Mouse (Mus musculus) left cerebral cortex, adult 2 months (tissue): ENCODE measurements at regions not wholly inside any gene's neighbourhood (a gene's known extent, or its start where the extent isn't known, plus 50 kb on each side); places are given as distances from the start of the nearest gene placed in this dataset.

ENCODE experiments used
- DNase-seq, 2 experiments: peaks; one replicate each; pipeline ENCODE4 v3.0.0; 2021 to 2022; ENCODE audit warnings: low spot score in 2 of 2, mixed read lengths in 1 of 2; ENCODE audit errors: extremely low spot score in 1 of 2
- H3K27ac ChIP-seq: fragments of 200-600 bp; 2 replicates; pipeline ENCODE4 v1.8.1; 2022
- H3K4me3 ChIP-seq: fragments of 200-600 bp; 2 replicates; pipeline ENCODE4 v1.8.1; 2022
- CTCF ChIP-seq: fragments of 200-600 bp; IDR thresholded peaks from 2 replicates; pipeline ENCODE4 v1.8.1; 2022; ENCODE audit warnings: antibody characterized with exemption, mild to moderate bottlenecking, moderate library complexity
- intact Hi-C: fragments of 180-260 bp; cut with DNase I; formaldehyde crosslinking; loops from one replicate; pipeline ENCODE4 v1.15.1; 2025

- no peak for DNase-seq
- Histone ChIP-seq H3K4me3 (no peak overlapping the region), H3K27ac (no peak overlapping the region)
- TF ChIP-seq CTCF: no peak
- intact Hi-C loops: no loop called here
Measured at GRCm38 (mm10) chr13:101594511-101595175, 173.4 kb downstream of the Pik3r1 start.

- no peak overlapping the region for H3K27ac ChIP-seq
- H3K4me3 ChIP-seq: no peak overlapping the region
- intact Hi-C loops: no loop called here
- DNase-seq: no peak
- TF ChIP-seq CTCF: no peak
Measured at GRCm38 (mm10) chr13:101592355-101592754, 175.7 kb downstream of the Pik3r1 start.

GRCm38 (mm10) chr13:101588905-101589304, 179.1 kb downstream of the Pik3r1 start:
- no peak for TF ChIP-seq CTCF
- no peak for DNase-seq
- intact Hi-C loops: no loop called here
- H3K27ac ChIP-seq: no peak overlapping the region
- no peak overlapping the region for H3K4me3 ChIP-seq

- DNase-seq: no peak
- intact Hi-C loops: no loop called here
- no peak for TF ChIP-seq CTCF
- Histone ChIP-seq H3K27ac (no peak overlapping the region), H3K4me3 (no peak overlapping the region)
Measured at GRCm38 (mm10) chr13:101586787-101587186, 181.2 kb downstream of the Pik3r1 start.

GRCm38 (mm10) chr13:101576481-101576880, 191.5 kb downstream of the Pik3r1 start:
- TF ChIP-seq CTCF: no peak
- Histone ChIP-seq H3K4me3 (no peak overlapping the region), H3K27ac (no peak overlapping the region)
- intact Hi-C loops: no loop called here
- no peak for DNase-seq

- Histone ChIP-seq H3K4me3 (no peak overlapping the region), H3K27ac (no peak overlapping the region)
- no peak for TF ChIP-seq CTCF
- DNase-seq: no peak
- intact Hi-C loops: no loop called here
Measured at GRCm38 (mm10) chr13:101572809-101573590, 195.0 kb downstream of the Pik3r1 start.

GRCm38 (mm10) chr13:101572246-101572645, 195.8 kb downstream of the Pik3r1 start:
- H3K27ac ChIP-seq: no peak overlapping the region
- intact Hi-C loops: no loop called here
- H3K4me3 ChIP-seq: no peak overlapping the region
- DNase-seq: no peak
- no peak for TF ChIP-seq CTCF

- no peak for DNase-seq
- Histone ChIP-seq H3K27ac (no peak overlapping the region), H3K4me3 (no peak overlapping the region)
- intact Hi-C loops: no loop called here
- TF ChIP-seq CTCF: no peak
Measured at GRCm38 (mm10) chr13:101570034-101570433, 198.0 kb downstream of the Pik3r1 start.

GRCm38 (mm10) chr13:101568985-101569631, 198.9 kb downstream of the Pik3r1 start:
- DNase-seq: no peak
- intact Hi-C loops: no loop called here
- Histone ChIP-seq H3K27ac (no peak overlapping the region), H3K4me3 (no peak overlapping the region)
- no peak for TF ChIP-seq CTCF

- Histone ChIP-seq H3K4me3 (no peak overlapping the region), H3K27ac (no peak overlapping the region)
- intact Hi-C loops: no loop called here
- no peak for TF ChIP-seq CTCF
- no peak for DNase-seq
Measured at GRCm38 (mm10) chr13:101565323-101565722, 202.7 kb downstream of the Pik3r1 start.

GRCm38 (mm10) chr13:101555371-101555874, 212.6 kb downstream of the Pik3r1 start:
- intact Hi-C loops: no loop called here
- no peak for DNase-seq
- H3K4me3 ChIP-seq: no peak overlapping the region
- no peak for TF ChIP-seq CTCF
- H3K27ac ChIP-seq: no peak overlapping the region

GRCm38 (mm10) chr13:101553131-101553549, 214.9 kb downstream of the Pik3r1 start:
- no peak overlapping the region for H3K4me3 ChIP-seq
- intact Hi-C loops: no loop called here
- no peak for TF ChIP-seq CTCF
- H3K27ac ChIP-seq: peak overlapping the region; percentile 59
- DNase-seq: peak in 1 of 2 experiments; percentile 27
